Mouse (Mus musculus) MEL (cell line): Measurements from ENCODE around the gene Grrp1.

ENCODE experiments used
- BHLHE40 ChIP-seq: IDR thresholded peaks from 2 replicates; pipeline ENCODE4 v1.6.1; 2012; ENCODE audit warnings: low read depth, mild to moderate bottlenecking, inconsistent platforms, low read length, improper control_type of control experiment, borderline replicate concordance
- CTCF ChIP-seq, 3 experiments: IDR thresholded peaks in 2 of 3; conservative IDR thresholded peaks in 1 of 3; 2 replicates each; pipeline ENCODE4 v1.5.1; 2011 to 2012; ENCODE audit warnings: low read length in 3 of 3, low read depth in 2 of 3, mild to moderate bottlenecking in 2 of 3, improper control_type of control experiment in 1 of 3, inconsistent platforms in 1 of 3, mixed read lengths in 1 of 3, moderate library complexity in 1 of 3; ENCODE audit not compliant: control insufficient read depth in 1 of 3, insufficient read depth in 1 of 3, poor library complexity in 1 of 3, severe bottlenecking in 1 of 3
- E2F4 ChIP-seq: IDR thresholded peaks from 2 replicates; pipeline ENCODE4 v1.6.1; 2011; ENCODE audit warnings: low read depth, low read length, improper control_type of control experiment, borderline replicate concordance
- ELF1 ChIP-seq: IDR thresholded peaks from 2 replicates; pipeline ENCODE4 v1.6.1; 2014; ENCODE audit warnings: low read depth, mild to moderate bottlenecking, inconsistent platforms, low read length, improper control_type of control experiment, moderate library complexity
- GATA1 ChIP-seq: IDR thresholded peaks from 2 replicates; pipeline ENCODE4 v1.6.1; 2011; ENCODE audit warnings: low read depth, low read length, improper control_type of control experiment
- NELFE ChIP-seq: IDR thresholded peaks from 2 replicates; pipeline ENCODE4 v1.6.1; 2011; ENCODE audit warnings: low read depth, low read length, improper control_type of control experiment
- POLR2A ChIP-seq, 2 experiments: IDR thresholded peaks; 2 replicates each; pipeline ENCODE4 v1.6.1; 2011 to 2012; ENCODE audit warnings: low read length in 2 of 2, mild to moderate bottlenecking in 2 of 2, control low read depth in 1 of 2, improper control_type of control experiment in 1 of 2, low read depth in 1 of 2, moderate library complexity in 1 of 2; ENCODE audit not compliant: control insufficient read depth in 1 of 2, insufficient read depth in 1 of 2, poor library complexity in 1 of 2
- POLR2AphosphoS2 ChIP-seq: IDR thresholded peaks from 2 replicates; pipeline ENCODE4 v1.6.1; 2011; ENCODE audit warnings: low read length, improper control_type of control experiment
- UBTF ChIP-seq: IDR thresholded peaks from 2 replicates; pipeline ENCODE4 v1.6.1; 2012; ENCODE audit warnings: low read depth, mild to moderate bottlenecking, inconsistent platforms, low read length, improper control_type of control experiment, moderate library complexity, borderline replicate concordance; ENCODE audit not compliant: insufficient read depth
- ZC3H11A ChIP-seq: IDR thresholded peaks from 2 replicates; pipeline ENCODE4 v1.6.1; 2012; ENCODE audit warnings: low read depth, mild to moderate bottlenecking, inconsistent platforms, low read length, improper control_type of control experiment
- ZKSCAN1 ChIP-seq: IDR thresholded peaks from 2 replicates; pipeline ENCODE4 v1.6.1; 2012; ENCODE audit warnings: low read depth, mild to moderate bottlenecking, inconsistent platforms, low read length, improper control_type of control experiment, moderate library complexity

- TF ChIP-seq BHLHE40 (no peak), UBTF (no peak), POLR2AphosphoS2 (no peak), CTCF (IDR thresholded peaks at IDR 0.05 in 2 of 3, conservative IDR thresholded peaks at IDR 0.05 in 1 of 3; ENCODE audit: control insufficient read depth in 1 of 3, insufficient read depth in 1 of 3, low read depth in 2 of 3, low read length in 3 of 3, poor library complexity in 1 of 3, severe bottlenecking in 1 of 3) (no peak), GATA1 (no peak), NELFE (no peak), ZC3H11A (no peak), POLR2A (IDR thresholded peaks at IDR 0.05; ENCODE audit: control insufficient read depth in 1 of 2, insufficient read depth in 1 of 2, low read depth in 1 of 2, low read length in 2 of 2, poor library complexity in 1 of 2) (no peak), ZKSCAN1 (no peak), E2F4 (no peak), ELF1 (no peak)
These were observed 2.4 kb downstream of the Grrp1 start for GRCm38 (mm10) chr4:134251241-134252130.
